Mouse (Mus musculus) myocyte (in vitro differentiated cells): ENCODE measurements around the gene Tnik. TPM values are rescaled to one million over a fixed set of nuclear protein-coding genes. Genes with fewer than 3 reads are reported as not detected.

Experiments used
- H3K27me3 ChIP-seq: one replicate; pipeline ENCODE4 v1.6.1; 2011; ENCODE audit not compliant: control insufficient read depth, insufficient read depth, insufficient read length
- H3K36me3 ChIP-seq: one replicate; pipeline ENCODE4 v1.6.1; 2011; ENCODE audit not compliant: control insufficient read depth, insufficient read depth
- H3K4me2 ChIP-seq: one replicate; pipeline ENCODE4 v1.6.1; 2011; ENCODE audit warnings: low read depth, control low read depth
- H3K4me3 ChIP-seq: one replicate; pipeline ENCODE4 v1.5.1; 2011; ENCODE audit warnings: mild to moderate bottlenecking, control low read depth, moderate library complexity
- H3K79me2 ChIP-seq: one replicate; pipeline ENCODE4 v1.6.1; 2011; ENCODE audit not compliant: control insufficient read depth, insufficient read depth
- H3ac ChIP-seq: one replicate; pipeline ENCODE4 v1.6.1; 2011; ENCODE audit not compliant: control insufficient read depth, insufficient read length
- CEBPB ChIP-seq: IDR thresholded peaks from 2 replicates; pipeline ENCODE4 v1.6.1; 2011; ENCODE audit warnings: mild to moderate bottlenecking, moderate library complexity; ENCODE audit not compliant: poor library complexity, insufficient read depth, severe bottlenecking
- E2F4 ChIP-seq: IDR thresholded peaks from one replicate; pipeline ENCODE4 v1.6.1; 2011; ENCODE audit warnings: mild to moderate bottlenecking, control low read depth, moderate library complexity; ENCODE audit not compliant: insufficient read depth
- MAX ChIP-seq: IDR thresholded peaks from one replicate; pipeline ENCODE4 v1.6.1; 2011; ENCODE audit warnings: low read depth, mild to moderate bottlenecking, control low read depth
- MYOD1 ChIP-seq, 3 experiments: IDR thresholded peaks; one replicate each; pipeline ENCODE4 v1.6.1; 2011; ENCODE audit warnings: control low read depth in 2 of 3, low read depth in 2 of 3, mild to moderate bottlenecking in 2 of 3, moderate library complexity in 1 of 3; ENCODE audit not compliant: insufficient read length in 2 of 3, control insufficient read depth in 1 of 3
- MYOG ChIP-seq, 3 experiments: IDR thresholded peaks; one replicate each; pipeline ENCODE4 v1.6.1; 2011; ENCODE audit warnings: control low read depth in 2 of 3, low read depth in 2 of 3, mild to moderate bottlenecking in 2 of 3; ENCODE audit not compliant: insufficient read length in 2 of 3, control insufficient read depth in 1 of 3, insufficient read depth in 1 of 3
- POLR2A ChIP-seq: IDR thresholded peaks from one replicate; pipeline ENCODE4 v1.6.1; 2011; ENCODE audit warnings: low read depth, mild to moderate bottlenecking, control low read depth, moderate library complexity; ENCODE audit not compliant: insufficient read length
- POLR2AphosphoS2 ChIP-seq: IDR thresholded peaks from one replicate; pipeline ENCODE4 v1.6.1; 2011; ENCODE audit warnings: low read depth, control low read depth; ENCODE audit not compliant: insufficient read length
- REST ChIP-seq: IDR thresholded peaks from one replicate; pipeline ENCODE4 v1.6.1; 2011; ENCODE audit warnings: mild to moderate bottlenecking, control low read depth, moderate library complexity; ENCODE audit not compliant: insufficient read depth, insufficient read length
- SRF ChIP-seq: IDR thresholded peaks from one replicate; pipeline ENCODE4 v1.6.1; 2011; ENCODE audit warnings: low read depth; ENCODE audit not compliant: control insufficient read depth, insufficient read length
- TCF12 ChIP-seq: IDR thresholded peaks from one replicate; pipeline ENCODE4 v1.6.1; 2011; ENCODE audit warnings: mild to moderate bottlenecking, control low read depth; ENCODE audit not compliant: poor library complexity, insufficient read depth, severe bottlenecking
- TCF3 ChIP-seq: IDR thresholded peaks from one replicate; pipeline ENCODE4 v1.6.1; 2011; ENCODE audit warnings: low read depth, control low read depth; ENCODE audit not compliant: insufficient read length
- USF1 ChIP-seq: IDR thresholded peaks from one replicate; pipeline ENCODE4 v1.6.1; 2011; ENCODE audit warnings: low read depth, mild to moderate bottlenecking, control low read depth, moderate library complexity
- polyA plus RNA-seq: library from polyadenylated mRNA; unstranded; fragments of >200 nt; fragmentation: generic; extraction: Trizol; gene quantifications from one replicate; pipeline ENCODE4 v1.2.1, GENCODE M21; 2012; ENCODE audit warnings: missing spikeins

Gene Tnik
- polyA plus RNA-seq, 1 experiment: 1.8 TPM

DNA sequence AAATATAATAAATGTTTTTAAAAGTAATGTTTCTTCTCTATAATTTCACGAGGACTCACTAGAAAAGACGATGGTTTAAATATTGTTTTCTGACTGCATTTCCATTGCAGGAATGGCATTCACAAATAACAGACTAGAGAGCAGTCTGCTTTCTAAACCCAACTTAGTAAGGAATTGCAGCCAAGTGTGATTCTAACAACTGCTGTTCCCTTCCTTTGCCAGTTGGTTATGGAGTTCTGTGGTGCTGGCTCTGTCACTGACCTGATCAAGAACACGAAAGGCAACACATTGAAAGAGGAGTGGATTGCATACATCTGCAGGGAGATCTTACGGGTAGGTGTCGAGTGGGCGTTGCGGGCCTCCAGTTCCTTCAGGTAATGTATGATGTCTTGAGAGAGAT lies 269.7 kb downstream of the Tnik start:
- Histone ChIP-seq H3K36me3 (no peaks in the 10 kb centered on the region), H3K4me2 (no peak overlapping the region), H3K27me3 (no peaks in the 10 kb centered on the region), H3ac (no peak overlapping the region), H3K79me2 (no peaks in the 10 kb centered on the region), H3K4me3 (no peak overlapping the region)
- TF ChIP-seq E2F4 (no peak), SRF (no peak), MAX (no peak), REST (no peak), POLR2AphosphoS2 (no peak), MYOD1 (IDR thresholded peaks at IDR 0.05; ENCODE audit: control insufficient read depth in 1 of 3, insufficient read length in 2 of 3, low read depth in 2 of 3) (no peak), CEBPB (no peak), TCF12 (no peak), USF1 (no peak), POLR2A (no peak), TCF3 (no peak), MYOG (IDR thresholded peaks at IDR 0.05; ENCODE audit: control insufficient read depth in 1 of 3, insufficient read depth in 1 of 3, insufficient read length in 2 of 3, low read depth in 2 of 3) (no peak)

DNA sequence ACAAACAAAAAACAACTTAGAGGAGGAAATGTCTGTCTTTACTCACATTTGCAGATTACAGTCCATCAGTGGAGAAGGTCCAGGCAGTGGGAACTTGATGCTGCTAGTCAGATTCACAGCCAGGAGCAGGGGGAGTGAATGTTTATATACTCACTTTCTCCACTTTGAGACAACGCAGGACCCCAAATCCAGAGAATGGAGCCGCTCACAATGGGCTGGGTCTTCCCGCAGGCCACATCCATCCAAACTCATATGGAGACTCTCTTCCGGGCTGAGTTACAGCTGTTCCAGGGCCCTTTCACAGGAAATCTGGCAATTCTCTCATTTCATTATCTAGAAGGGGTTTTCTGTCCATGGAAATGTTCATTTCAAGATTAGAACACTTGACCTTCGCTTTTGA lies 277.1 kb downstream of the Tnik start:
- no peak for TF ChIP-seq REST
- TF ChIP-seq MYOG (IDR thresholded peaks at IDR 0.05; ENCODE audit: control insufficient read depth in 1 of 3, insufficient read depth in 1 of 3, insufficient read length in 2 of 3, low read depth in 2 of 3): no peak
- no peak for TF ChIP-seq POLR2A
- TF ChIP-seq TCF12: no peak
- TF ChIP-seq E2F4: no peak
- no peak for TF ChIP-seq SRF
- no peak for TF ChIP-seq MAX
- no peak for TF ChIP-seq POLR2AphosphoS2
- TF ChIP-seq MYOD1 (IDR thresholded peaks at IDR 0.05; ENCODE audit: control insufficient read depth in 1 of 3, insufficient read length in 2 of 3, low read depth in 2 of 3): no peak
- H3K4me2 ChIP-seq: no peak overlapping the region
- no peaks in the 10 kb centered on the region for H3K36me3 ChIP-seq
- no peak overlapping the region for H3ac ChIP-seq
- no peaks in the 10 kb centered on the region for H3K27me3 ChIP-seq
- H3K4me3 ChIP-seq: no peak overlapping the region
- H3K79me2 ChIP-seq: no peaks in the 10 kb centered on the region

DNA sequence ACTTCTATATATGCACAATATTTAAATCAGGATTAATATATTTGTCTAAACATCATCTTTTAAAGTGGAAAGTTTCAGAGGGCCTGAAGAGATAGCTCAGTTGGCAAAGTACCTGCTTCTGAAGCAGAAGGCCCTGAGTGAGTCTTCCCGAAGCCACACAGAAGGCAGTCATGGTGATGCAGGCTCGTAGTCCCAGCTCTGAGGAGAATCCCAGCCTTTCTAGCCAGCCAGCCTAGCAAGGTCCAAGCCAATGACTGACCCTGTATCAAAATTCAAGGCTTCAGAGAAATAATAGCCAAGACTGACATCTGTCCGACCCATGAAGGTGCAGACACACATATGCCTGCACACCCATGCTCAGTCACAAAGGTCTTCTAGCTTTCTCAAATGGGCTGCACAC lies 279.9 kb downstream of the Tnik start:
- TF ChIP-seq E2F4 (no peak), USF1 (no peak), CEBPB (no peak), REST (no peak), TCF3 (no peak), MYOG (IDR thresholded peaks at IDR 0.05; ENCODE audit: control insufficient read depth in 1 of 3, insufficient read depth in 1 of 3, insufficient read length in 2 of 3, low read depth in 2 of 3) (no peak), POLR2A (no peak), TCF12 (no peak), POLR2AphosphoS2 (no peak), MYOD1 (IDR thresholded peaks at IDR 0.05; ENCODE audit: control insufficient read depth in 1 of 3, insufficient read length in 2 of 3, low read depth in 2 of 3) (no peak), MAX (no peak), SRF (no peak)
- H3K79me2 ChIP-seq: no peaks in the 10 kb centered on the region
- no peak overlapping the region for H3K4me3 ChIP-seq
- no peaks in the 10 kb centered on the region for H3K36me3 ChIP-seq
- H3K27me3 ChIP-seq: no peaks in the 10 kb centered on the region
- no peak overlapping the region for H3ac ChIP-seq
- peak overlapping the region; percentile 68 for H3K4me2 ChIP-seq

DNA sequence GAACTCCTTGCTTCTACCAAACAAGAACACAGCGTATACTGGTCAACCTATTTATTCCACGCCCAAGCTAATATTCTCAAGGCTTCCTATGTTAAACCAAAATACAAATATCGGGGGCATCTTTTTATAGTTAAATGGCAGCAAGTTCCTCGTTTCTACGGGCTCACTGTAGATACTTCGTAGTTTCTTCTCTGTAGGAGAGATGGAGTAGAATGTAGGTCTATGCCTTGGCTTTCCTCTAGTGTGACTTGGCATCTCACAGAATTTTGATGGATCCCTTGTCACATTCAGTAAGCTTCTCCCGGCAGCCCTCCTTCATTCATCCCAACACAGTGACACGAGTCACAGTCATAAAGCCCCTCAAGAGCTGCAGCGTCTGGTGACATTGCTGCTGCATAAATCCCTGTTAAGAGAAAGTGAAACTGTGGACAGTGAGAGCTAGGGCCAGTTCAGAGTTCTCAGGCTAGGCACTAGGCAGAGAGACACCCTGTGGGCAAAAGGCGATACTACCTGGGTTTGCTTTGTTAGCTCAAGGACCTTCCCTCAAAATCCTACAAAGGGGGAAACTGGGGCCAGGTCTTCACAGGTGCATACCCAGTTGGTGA lies 280.5 kb downstream of the Tnik start:
- peak overlapping the region; percentile 68 for H3K4me2 ChIP-seq
- H3K79me2 ChIP-seq: no peaks in the 10 kb centered on the region
- H3K36me3 ChIP-seq: no peaks in the 10 kb centered on the region
- no peak overlapping the region for H3ac ChIP-seq
- TF ChIP-seq MAX (no peak), TCF3 (no peak), E2F4 (no peak), POLR2AphosphoS2 (no peak), CEBPB (no peak), MYOG (IDR thresholded peaks at IDR 0.05; ENCODE audit: control insufficient read depth in 1 of 3, insufficient read depth in 1 of 3, insufficient read length in 2 of 3, low read depth in 2 of 3) (no peak), REST (no peak), MYOD1 (IDR thresholded peaks at IDR 0.05; ENCODE audit: control insufficient read depth in 1 of 3, insufficient read length in 2 of 3, low read depth in 2 of 3) (no peak), POLR2A (no peak), USF1 (no peak), SRF (no peak), TCF12 (no peak)
- H3K4me3 ChIP-seq: no peak overlapping the region
- no peaks in the 10 kb centered on the region for H3K27me3 ChIP-seq
